Mouse (Mus musculus) heart, embryonic 16.5 days (tissue): ENCODE data around the gene Syde1. TPM values are rescaled to one million over a fixed set of nuclear protein-coding genes. Genes with fewer than 3 reads are reported as not detected.
"Not testable (repeated sequence)": the region's sequence is repeated elsewhere in the genome, so short reads cannot be mapped to it uniquely, and the experiment has no call there.

ENCODE experiments used
- ATAC-seq: fragments of 200-750 bp; cut with Nextera tagmentation; replicated peaks from 2 replicates; pipeline ENCODE4 v1.8.0; 2017; ENCODE audit warnings: moderate number of reproducible peaks; ENCODE audit not compliant: insufficient read depth, low FRiP score; ENCODE audit errors: extremely low read depth
- H3K27ac ChIP-seq: fragments of 300-500 bp; sonication (generic); 2 replicates; pipeline ENCODE4 v1.5.1; 2014; ENCODE audit warnings: mild to moderate bottlenecking, low read length, control low read depth, moderate library complexity
- H3K27me3 ChIP-seq: fragments of 300-500 bp; sonication (generic); 2 replicates; pipeline ENCODE4 v1.6.1; 2014; ENCODE audit warnings: low read length, mixed read lengths; ENCODE audit not compliant: control insufficient read depth, insufficient read depth
- H3K36me3 ChIP-seq: fragments of 300-500 bp; sonication (generic); 2 replicates; pipeline ENCODE4 v1.6.1; 2014; ENCODE audit not compliant: control insufficient read depth, insufficient read depth
- H3K4me1 ChIP-seq: fragments of 300-500 bp; sonication (generic); 2 replicates; pipeline ENCODE4 v1.6.1; 2014; ENCODE audit warnings: low read length, mixed read lengths; ENCODE audit not compliant: control insufficient read depth, insufficient read depth
- H3K4me2 ChIP-seq: fragments of 300-500 bp; sonication (generic); 2 replicates; pipeline ENCODE4 v1.6.1; 2014; ENCODE audit warnings: low read depth, mild to moderate bottlenecking, control low read depth, low read length
- H3K4me3 ChIP-seq: fragments of 300-500 bp; sonication (generic); 2 replicates; pipeline ENCODE4 v1.5.1; 2014; ENCODE audit warnings: mild to moderate bottlenecking, control low read depth, low read length
- H3K9ac ChIP-seq: fragments of 300-500 bp; sonication (generic); 2 replicates; pipeline ENCODE4 v1.6.1; 2014; ENCODE audit warnings: low read length, control low read depth
- H3K9me3 ChIP-seq: fragments of 300-500 bp; sonication (generic); replicated peaks from 2 replicates; pipeline ENCODE4 v1.6.1; 2016; ENCODE audit warnings: low read length; ENCODE audit not compliant: control insufficient read depth
- WGBS: fragments of 180-500 bp; shearing (Covaris S2); extraction: QIAGEN DNeasy Blood & Tissue Kit; methylation state at CpG from one replicate; pipeline ENCODE4 v1.1.7; 2014; 5-methylcytosine and 5-hydroxymethylcytosine counted together
- polyA plus RNA-seq: library from polyadenylated mRNA; unstranded; fragments of >200 nt; fragmentation: Nextera tagmentation; extraction: Ambion mirVana; gene quantifications from 2 replicates; pipeline ENCODE4 v1.2.1, GENCODE M21; 2015

The Syde1 gene
- polyA plus RNA-seq, result 10.8 and 12.2 TPM in 2 replicates

DNA sequence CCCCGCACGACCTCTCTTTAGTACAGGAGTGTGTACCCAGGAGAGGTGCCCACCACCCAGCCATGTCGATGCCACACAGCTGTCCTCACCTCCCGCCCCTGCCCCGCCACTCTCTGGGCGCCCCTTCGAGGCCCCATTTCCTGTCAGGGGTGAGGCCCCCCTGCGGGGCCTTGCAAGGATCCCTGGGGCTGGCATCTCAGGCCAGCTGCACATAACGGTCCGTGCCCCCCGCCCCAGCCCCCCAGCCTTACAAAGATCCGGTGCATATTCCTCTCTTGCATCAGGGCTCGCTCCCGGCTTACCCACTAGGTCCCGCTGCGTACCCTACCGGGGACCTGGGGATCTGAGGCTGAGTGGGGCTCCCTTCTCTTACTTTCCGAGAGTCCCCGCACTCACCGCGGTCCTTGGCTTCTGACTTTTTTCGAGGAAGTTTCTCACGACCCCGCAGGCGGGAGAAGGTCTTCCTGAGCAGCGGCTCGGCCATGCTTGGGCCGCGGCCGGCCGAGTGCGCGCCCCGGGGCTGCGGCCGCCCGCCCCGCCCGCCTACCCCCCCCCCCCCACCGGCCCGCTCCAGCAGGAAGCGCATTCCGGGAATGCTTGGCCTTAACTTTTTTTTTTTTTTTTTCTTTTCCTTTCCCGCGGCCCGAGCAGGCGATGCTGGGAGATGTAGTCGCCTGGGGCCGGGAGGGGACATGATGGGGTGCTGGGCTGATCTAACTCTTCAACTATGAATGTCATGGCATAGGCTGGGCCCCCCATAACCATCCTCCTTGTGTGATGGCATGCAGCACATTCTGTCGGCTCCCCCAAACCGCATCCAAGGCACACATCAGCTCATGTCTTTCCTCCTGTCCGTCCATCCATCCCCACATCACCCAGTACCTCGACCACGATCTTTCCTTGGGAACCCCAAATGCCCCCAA lies at the start of gene Syde1:
TSS of gene Syde1 (minus strand) at position 559 of the 923 bp plus-strand sequence.
- Histone ChIP-seq H3K27ac (peak within 1 kb of the TSS; percentile 96), H3K4me3 (peak within 1 kb of the TSS; percentile 85), H3K9ac (peak within 1 kb of the TSS; percentile 97), H3K36me3 (peaks cover 27% of the 10 kb centered on the region), H3K4me1 (peaks cover 11% of the 10 kb centered on the region), H3K27me3 (no peaks in the 10 kb centered on the region), H3K9me3 (no peaks in the 10 kb centered on the region), H3K4me2 (peak within 1 kb of the TSS; percentile 78)
- WGBS, result 3% methylated on average over 53 of the region's 54 CpGs
- peak; percentile 67 for ATAC-seq

DNA sequence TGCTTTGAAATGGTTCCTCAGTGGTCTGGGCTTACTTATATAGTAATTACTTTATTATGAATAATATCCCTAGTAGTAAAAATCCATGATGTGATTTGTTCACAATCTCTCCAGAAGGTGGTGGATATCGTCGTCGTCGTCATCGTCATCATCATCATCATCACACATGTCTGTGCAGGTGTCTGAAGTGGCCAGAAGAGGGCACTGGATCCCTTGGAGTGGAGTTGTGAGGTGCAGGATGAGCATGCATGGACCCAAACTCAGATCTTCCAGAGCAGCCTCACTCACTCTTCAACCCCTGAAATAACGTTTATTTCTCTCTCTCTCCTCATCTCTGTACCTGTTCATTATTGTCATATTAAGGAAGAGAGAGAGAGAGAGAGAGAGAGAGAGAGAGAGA lies 40.5 kb upstream of the Syde1 start:
- H3K9me3 ChIP-seq, result no peaks in the 10 kb centered on the region
- no peak overlapping the region for H3K4me3 ChIP-seq
- H3K27ac ChIP-seq, result no peak overlapping the region
- no peak overlapping the region for H3K4me2 ChIP-seq
- no peaks in the 10 kb centered on the region for H3K4me1 ChIP-seq
- H3K27me3 ChIP-seq, result no peaks in the 10 kb centered on the region
- WGBS, result 13% methylated on average over 6 of the region's 6 CpGs
- no peaks in the 10 kb centered on the region for H3K36me3 ChIP-seq
- no peak overlapping the region for H3K9ac ChIP-seq
- ATAC-seq, result no peak

DNA sequence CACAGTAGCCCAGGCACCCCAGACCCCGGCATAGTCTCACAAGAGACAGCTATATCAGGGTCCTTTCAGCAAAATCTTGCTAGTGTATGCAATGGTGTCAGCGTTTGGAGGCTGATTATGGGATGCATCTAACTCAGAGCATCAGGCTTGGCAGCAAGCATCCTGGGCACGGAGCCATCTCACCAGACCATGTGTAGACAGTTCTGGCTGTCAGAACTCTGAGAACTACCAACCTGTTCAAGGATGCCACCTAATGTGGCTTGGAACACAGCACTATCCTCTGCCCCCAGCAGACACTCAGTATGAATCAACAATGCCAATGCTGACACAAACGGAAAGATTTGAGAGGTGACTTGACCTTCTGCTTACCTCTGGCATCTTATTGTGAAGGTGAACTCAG lies 38.4 kb upstream of the Syde1 start:
- no peaks in the 10 kb centered on the region for H3K4me1 ChIP-seq
- H3K4me3 ChIP-seq, result no peak overlapping the region
- H3K9me3 ChIP-seq, result no peaks in the 10 kb centered on the region
- 74% methylated on average over 4 of the region's 4 CpGs for WGBS
- no peaks in the 10 kb centered on the region for H3K36me3 ChIP-seq
- H3K27me3 ChIP-seq, result no peaks in the 10 kb centered on the region
- no peak for ATAC-seq
- H3K27ac ChIP-seq, result no peak overlapping the region
- no peak overlapping the region for H3K9ac ChIP-seq
- H3K4me2 ChIP-seq, result no peak overlapping the region

DNA sequence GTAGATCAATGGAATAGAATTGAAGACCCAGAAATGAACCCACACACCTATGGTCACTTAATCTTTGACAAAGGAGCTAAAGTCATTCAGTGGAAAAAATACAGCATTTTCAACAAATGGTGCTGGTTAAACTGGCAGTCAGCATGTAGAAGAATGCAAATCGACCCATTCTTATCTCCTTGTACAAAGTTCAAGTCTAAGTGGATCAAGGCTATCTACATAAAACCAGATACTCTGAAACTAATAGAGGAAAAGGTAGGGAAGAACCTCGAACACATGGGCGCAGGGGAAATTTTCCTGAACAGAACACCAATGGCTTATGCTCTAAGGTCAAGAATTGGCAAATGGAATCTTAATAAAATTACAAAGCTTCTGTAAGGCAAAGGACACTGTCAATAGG lies 31.4 kb upstream of the Syde1 start:
- H3K9me3 ChIP-seq, H3K9ac ChIP-seq, ATAC-seq, H3K27ac ChIP-seq, H3K27me3 ChIP-seq, H3K4me2 ChIP-seq, H3K36me3 ChIP-seq, H3K4me1 ChIP-seq, H3K4me3 ChIP-seq: not testable (repeated sequence)
- 75% methylated on average over 3 of the region's 3 CpGs for WGBS

DNA sequence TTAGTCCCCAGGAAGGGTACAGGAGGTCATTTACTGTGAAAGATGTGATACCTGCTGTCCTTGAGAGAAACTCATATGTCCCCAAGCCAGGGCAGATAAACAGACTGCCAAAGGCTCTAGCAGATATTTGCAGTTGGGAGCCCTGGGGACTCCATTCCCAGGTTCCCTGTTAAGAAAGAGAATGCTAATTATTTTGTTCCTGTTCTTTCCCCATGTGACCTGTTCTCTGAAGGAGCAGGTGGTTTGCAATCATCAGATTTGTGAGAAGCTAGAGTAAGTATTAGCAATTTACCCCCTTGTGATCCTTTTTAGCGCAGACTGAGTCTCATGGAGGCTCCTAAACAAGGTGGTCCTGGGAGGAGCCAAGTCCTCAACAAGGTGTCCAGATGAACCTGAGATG lies 26.2 kb upstream of the Syde1 start, which contains the start of gene Olfr1357:
TSS of gene Olfr1357 (minus strand) at position 101 of the 400 bp plus-strand sequence.
- Histone ChIP-seq H3K9ac (no peak within 1 kb of the TSS), H3K4me2 (no peak within 1 kb of the TSS), H3K27ac (no peak within 1 kb of the TSS), H3K27me3 (no peaks in the 10 kb centered on the region), H3K4me1 (no peaks in the 10 kb centered on the region), H3K36me3 (no peaks in the 10 kb centered on the region), H3K9me3 (no peaks in the 10 kb centered on the region), H3K4me3 (no peak within 1 kb of the TSS)
- no peak for ATAC-seq
- WGBS, result 94% methylated on average over 1 of the region's 1 CpGs

DNA sequence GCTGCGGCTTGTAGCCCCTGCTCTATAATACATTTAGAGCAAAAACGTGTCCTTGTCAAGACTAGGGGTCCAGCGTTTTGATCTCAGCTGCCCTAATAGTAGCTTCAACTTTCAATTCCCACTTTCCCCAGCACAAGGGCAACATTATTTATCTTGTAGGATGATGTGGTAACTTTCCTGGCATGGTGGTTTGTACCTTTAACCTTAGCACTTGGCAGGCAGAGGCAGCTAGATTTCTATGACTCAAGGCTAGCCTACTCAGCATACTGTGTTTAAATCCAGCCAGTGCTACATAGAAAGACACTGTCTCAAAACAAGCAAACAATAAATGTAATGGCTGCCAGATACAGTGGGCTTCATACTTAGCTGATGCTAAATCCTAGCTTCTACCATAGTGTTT lies 15.8 kb upstream of the Syde1 start:
- Histone ChIP-seq H3K27me3 (no peaks in the 10 kb centered on the region; the same call in 1 of the 2 replicates), H3K9ac (no peak overlapping the region), H3K27ac (no peak overlapping the region), H3K4me3 (no peak overlapping the region), H3K36me3 (no peaks in the 10 kb centered on the region), H3K4me2 (no peak overlapping the region), H3K4me1 (no peaks in the 10 kb centered on the region), H3K9me3 (no peaks in the 10 kb centered on the region)
- WGBS, result 69% methylated on average over 3 of the region's 3 CpGs
- ATAC-seq, result no peak

DNA sequence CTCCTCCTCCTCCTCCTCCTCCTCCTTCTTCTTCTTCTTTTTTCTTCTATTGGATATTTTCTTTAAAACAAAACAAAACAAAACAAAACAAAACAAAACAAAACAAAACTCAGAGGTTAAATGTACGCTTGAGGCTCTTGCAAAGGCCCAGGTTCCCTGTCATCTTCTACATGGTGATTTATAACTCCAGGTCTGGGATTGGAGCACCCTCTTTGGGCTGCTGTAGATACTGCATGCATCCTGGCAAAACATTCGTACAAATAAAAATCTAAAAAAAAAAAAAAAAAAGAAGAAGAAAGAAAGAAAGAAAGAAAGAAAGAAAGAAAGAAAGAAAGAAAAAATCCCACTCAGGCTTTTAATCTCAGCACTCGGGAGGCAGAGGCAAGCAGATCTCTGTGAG lies 13.3 kb upstream of the Syde1 start:
- Histone ChIP-seq H3K27me3 (no peaks in the 10 kb centered on the region; the same call in 1 of the 2 replicates), H3K4me3 (no peak overlapping the region), H3K9me3 (no peaks in the 10 kb centered on the region), H3K27ac (no peak overlapping the region), H3K4me1 (no peaks in the 10 kb centered on the region), H3K9ac (no peak overlapping the region), H3K36me3 (no peaks in the 10 kb centered on the region), H3K4me2 (no peak overlapping the region)
- no peak for ATAC-seq
- WGBS, result 35% methylated on average over 3 of the region's 3 CpGs

DNA sequence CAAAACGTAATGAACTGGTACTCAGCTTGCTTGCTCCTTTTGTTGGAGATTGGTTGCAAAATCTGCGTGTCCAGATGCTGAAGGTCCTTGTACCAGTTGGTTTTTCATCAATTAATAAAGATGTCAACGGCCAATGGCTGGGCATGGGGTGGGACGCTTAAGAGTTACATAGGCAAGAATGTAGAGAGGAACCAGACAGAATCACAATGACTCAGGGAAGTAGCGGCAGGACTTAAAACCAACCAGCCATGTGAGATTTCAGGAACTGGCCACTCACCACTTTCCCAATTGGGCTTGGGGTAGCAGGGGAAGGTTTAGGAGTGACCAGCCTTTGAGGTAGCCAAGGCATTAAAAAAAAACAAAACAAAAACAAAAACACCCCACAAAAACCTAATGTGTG lies 8.1 kb upstream of the Syde1 start:
- no peak overlapping the region for H3K4me2 ChIP-seq
- whole genome bisulfite sequencing, result 82% methylated on average over 5 of the region's 5 CpGs
- no peaks in the 10 kb centered on the region for H3K9me3 ChIP-seq
- H3K27me3 ChIP-seq, result no peaks in the 10 kb centered on the region
- H3K9ac ChIP-seq, result no peak overlapping the region
- no peaks in the 10 kb centered on the region for H3K4me1 ChIP-seq
- no peak overlapping the region for H3K4me3 ChIP-seq
- ATAC-seq, result no peak
- H3K36me3 ChIP-seq, result no peaks in the 10 kb centered on the region
- no peak overlapping the region for H3K27ac ChIP-seq

DNA sequence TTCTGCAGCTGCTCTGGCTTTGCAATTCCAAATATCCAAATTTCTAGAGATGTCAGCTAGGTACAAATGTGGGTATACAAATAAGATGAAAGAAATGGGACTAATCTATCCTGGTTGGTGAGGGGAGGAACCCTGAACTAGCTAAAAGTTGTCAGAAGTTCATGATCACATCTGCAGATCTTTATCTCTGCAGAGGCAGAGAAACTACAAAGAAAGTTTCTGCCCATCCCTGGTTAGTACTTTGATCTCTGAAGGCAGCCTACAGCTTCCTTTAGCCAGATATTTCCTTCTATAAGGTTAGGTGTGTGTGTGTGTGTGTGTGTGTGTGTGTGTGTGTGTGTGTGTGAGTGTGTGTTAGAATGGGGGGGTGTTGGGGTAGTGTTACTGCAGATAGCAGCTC lies 2.8 kb upstream of the Syde1 start:
- Histone ChIP-seq H3K9ac (no peak overlapping the region), H3K9me3 (no peaks in the 10 kb centered on the region), H3K4me2 (no peak overlapping the region), H3K4me1 (peaks cover 11% of the 10 kb centered on the region), H3K4me3 (no peak overlapping the region), H3K36me3 (peaks cover 3% of the 10 kb centered on the region; the same call in 1 of the 2 replicates), H3K27me3 (no peaks in the 10 kb centered on the region), H3K27ac (no peak overlapping the region)
- no peak for ATAC-seq
